Mouse (Mus musculus) megakaryocyte, adult 5-6 weeks (primary cell): ENCODE results near the gene Yipf3. TPM values are rescaled to one million over a fixed set of nuclear protein-coding genes. Genes with fewer than 3 reads are reported as not detected.
A peak's percentile ranks its signal among the peaks of the same experiment; 100 is the strongest.

ENCODE experiments used
- ATAC-seq: 2 replicates; pipeline ENCODE4 v1.8.0; 2016; ENCODE audit warnings: mild to moderate bottlenecking, inconsistent platforms; ENCODE audit not compliant: poor library complexity, severe bottlenecking
- total RNA-seq, 2 experiments: library from RNA; stranded (forward) in 1 of 2; stranded (reverse) in 1 of 2; fragments of 153-499, 151-499 nt in 1 of 2; fragments of 221-1000, 200-1000 nt in 1 of 2; gene quantifications; 2 replicates each; pipeline versions ENCODE4 v1.2.3 to v1.2.4; 2015 to 2017

The Yipf3 gene
- total RNA-seq (2015), result 53.9 and 55.1 TPM in 2 replicates
- 30.1 and 35.8 TPM in 2 replicates for total RNA-seq (2017)

DNA sequence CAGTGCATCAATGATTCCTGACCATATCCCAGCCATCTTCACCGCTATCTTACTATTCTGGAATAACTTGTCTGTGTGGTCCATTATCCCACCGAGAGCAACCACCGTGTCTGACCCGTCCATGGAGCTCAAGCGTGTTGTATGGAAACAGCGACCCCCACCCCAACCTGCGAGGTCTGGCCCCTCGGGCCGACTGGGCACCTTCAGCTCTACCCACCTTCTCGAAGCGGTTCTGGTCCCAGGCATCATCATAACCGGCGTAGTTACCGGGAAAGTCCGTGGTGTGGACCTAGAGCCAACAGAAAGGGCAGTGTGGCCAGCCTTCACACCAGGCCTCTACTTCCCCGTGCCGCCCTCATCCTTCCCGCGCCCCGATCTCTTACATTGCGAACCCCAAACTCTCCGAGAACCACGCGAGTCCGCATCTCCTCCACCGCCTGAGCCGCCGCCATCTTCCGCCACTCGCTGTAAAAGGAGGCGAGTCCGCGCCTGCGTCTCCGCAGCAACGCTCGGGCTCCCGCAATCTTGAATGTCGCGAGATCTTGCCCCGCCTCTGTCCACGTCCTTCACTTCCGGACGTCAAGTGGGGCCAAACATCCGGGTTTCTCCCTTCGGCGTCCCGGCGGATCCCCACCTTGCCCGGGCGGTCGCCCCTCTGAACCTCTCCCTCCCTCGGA, at the start of gene Yipf3, which contains the start of gene Polr1c:
TSS of gene Yipf3 (plus strand) at position 569 of the 677 bp plus-strand sequence.
TSS of gene Polr1c (minus strand) at position 543 of the 677 bp plus-strand sequence.
- peak; percentile 95 for ATAC-seq

DNA sequence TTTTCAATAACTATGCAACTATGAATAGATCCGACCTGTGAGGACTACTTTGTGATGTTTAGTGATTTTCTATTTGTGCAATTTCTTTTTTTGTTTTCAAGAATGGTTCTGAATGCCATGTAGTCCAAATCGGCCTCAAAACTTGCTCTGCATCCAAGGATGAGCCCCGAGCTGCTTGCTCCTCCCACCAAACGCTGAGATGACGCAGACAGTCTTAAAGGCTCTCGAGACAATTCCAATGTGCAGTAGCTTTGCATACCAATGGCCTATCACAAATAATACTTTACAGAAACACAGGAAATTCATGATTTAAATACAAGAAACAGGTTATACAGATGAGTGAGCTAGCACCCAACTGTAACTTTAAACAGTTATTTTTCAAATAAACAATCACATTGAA, 46.7 kb upstream of the Yipf3 start:
- ATAC-seq, result no peak

DNA sequence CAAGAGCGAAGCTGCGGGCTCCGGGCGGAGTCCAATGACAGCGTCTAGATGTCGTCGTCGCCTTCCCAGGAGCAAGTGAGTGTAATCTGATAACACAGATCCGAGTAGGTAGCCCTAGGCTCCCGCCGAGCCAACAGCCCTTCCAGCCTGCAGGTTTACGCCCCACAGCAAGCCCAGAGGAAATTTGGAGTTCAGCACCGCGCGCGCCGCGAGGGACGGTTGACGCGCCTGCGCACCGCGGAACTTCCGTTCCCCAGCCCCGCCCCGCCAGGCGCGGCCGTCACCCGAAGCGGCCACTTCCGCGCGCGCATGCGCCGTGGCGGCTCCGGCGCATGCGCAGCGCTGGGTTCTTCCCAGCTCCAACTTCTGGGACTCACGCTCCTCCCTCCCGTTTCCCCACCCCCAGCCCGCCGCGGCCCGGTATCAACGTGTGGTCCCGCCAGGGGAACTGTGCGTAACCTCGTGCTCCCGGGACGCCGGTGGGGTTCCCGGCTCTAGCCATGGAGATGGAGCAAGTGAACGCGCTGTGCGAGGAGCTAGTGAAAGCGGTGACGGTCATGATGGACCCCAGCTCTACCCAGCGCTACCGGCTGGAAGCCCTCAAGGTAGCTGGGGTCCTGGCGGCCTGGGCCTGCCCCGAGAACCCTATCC, 45.3 kb upstream of the Yipf3 start, which contains the start of the genes Polh and Xpo5:
TSS of gene Polh (minus strand) at position 225 of the 651 bp plus-strand sequence.
TSS of gene Xpo5 (plus strand) at position 362 of the 651 bp plus-strand sequence.
- ATAC-seq, result peak; percentile 87

DNA sequence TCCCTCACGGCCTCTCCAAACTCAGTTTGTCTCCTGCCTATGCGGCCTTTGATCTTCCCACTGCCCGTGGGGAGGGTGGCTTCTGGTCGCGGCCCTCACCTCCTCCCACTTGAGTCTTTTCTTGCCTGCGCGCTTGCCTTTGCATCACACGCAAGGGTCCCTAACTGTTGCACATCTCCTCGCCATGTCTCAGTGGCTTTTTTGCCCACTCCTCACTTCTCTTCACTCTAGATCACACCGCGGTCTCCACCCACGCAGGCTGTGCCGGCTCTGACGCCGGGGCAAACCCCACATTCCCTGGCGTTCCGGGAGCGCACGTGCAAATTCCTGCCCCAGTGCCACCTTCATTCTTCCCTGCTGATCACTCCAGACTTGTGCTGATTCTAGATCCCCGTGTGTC, 44.8 kb upstream of the Yipf3 start:
- ATAC-seq, result peak; percentile 34

DNA sequence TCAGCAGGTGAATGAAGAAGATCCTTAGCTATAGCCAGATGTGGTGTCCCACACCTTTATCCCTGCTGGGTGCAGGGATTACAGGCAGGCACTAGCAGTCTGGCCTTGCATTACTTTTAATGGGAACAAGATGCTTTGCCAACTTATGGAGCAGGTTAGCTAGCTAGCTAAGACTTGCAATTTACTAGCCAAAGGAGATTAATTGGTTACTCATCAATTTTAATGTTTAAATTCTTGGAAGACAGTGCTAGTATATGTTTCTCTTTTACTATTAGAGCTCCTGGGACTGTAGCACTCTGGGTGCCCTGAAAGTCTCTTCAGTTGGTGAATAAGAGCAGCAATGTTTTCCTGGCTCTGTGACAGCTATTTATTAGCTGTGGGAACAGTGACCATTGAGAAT, 41.2 kb upstream of the Yipf3 start:
- ATAC-seq, result no peak

DNA sequence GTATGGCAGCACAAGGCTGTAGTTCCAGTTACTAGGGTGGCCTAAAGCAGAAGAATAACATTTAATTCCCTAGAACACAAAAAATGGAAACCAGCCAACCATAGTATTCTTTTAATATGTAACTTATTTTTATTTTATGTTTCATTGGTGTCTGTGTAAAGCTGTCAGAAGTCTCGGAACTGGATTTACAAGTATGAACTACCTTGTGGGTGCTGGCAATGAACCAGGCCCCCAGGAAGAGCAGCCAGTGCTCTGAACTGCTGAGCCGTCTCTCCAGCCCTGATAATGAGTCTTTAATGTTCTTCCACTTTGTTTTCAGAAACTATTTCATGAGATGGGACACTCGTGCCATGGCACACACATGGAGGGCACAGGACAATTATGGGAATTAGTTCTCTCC, 37.3 kb upstream of the Yipf3 start:
- no peak for ATAC-seq

DNA sequence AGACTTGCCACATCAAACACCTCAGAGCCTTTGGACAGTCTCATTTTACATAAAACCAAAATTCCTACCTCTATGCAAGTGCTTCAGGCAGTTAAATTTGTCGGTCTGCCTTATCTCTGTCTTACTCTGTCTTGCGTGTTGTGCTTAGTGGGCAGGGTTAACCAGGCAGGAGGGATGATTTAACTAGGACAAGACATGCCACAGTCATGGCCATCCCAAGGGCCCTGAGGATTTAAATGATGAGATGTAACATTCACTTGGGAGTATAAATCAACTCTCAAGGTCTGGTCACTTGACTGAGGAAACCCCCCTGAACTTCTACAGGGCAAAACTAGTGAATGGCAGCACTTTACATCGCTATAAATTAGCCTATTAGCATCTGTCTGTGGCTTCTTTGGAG, 26.3 kb upstream of the Yipf3 start:
- ATAC-seq, result no peak

DNA sequence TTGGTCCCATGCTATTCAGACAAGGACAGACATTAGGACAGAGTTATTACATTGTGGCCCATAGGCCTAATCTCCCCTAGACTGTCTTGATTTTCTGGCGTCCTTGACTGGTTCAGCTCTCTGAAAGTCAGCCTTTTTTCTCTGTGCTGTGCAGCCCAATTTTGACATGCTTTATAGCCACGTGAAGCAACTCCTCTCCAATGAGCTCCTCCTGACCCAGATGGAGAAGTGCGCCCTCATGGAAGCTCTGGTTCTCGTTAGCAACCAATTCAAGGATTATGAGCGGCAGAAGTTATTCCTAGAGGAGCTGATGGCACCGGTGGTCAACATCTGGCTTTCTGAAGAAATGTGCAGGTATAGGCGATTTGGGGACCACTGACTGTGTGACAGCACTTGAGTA, 20.3 kb upstream of the Yipf3 start:
- ATAC-seq, result no peak

DNA sequence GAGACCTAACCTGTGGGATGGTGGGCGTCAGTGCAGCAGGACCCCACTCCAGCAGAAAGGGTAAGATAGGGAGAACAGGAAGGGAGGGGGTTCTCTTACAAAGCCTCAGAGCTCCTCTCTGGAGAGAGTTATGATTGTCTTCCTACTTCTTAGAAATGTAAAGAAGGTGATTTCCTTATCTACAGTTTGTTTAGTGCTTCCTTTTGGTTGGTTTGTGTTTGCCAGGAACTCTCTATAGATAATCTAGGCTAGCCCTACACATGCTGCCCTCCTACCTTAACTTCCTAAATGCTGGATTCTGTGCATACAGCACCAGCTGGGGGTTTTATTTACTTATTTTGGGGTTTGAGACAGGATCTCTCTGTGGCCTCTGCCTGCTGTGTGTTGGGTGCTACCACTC, 11.8 kb upstream of the Yipf3 start:
- ATAC-seq, result no peak

DNA sequence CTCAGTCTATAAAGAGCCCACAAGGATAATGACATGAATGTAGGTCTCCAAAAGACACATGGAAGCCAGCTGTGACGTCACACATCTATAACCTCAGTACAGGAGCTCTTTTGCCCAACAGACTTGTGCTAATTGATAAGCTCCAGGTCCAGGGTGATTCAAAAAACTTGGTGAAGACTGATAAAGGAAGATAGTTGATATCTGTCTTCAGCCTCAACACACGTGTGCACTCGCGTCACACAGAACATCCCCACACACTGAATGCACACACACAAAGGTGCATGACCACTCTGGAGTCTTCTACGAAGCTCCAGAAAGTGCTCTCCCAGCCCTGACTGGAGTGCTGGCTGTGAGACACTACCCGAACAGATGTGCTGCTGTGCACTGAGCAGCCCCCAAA, 10.8 kb upstream of the Yipf3 start:
- no peak for ATAC-seq

DNA sequence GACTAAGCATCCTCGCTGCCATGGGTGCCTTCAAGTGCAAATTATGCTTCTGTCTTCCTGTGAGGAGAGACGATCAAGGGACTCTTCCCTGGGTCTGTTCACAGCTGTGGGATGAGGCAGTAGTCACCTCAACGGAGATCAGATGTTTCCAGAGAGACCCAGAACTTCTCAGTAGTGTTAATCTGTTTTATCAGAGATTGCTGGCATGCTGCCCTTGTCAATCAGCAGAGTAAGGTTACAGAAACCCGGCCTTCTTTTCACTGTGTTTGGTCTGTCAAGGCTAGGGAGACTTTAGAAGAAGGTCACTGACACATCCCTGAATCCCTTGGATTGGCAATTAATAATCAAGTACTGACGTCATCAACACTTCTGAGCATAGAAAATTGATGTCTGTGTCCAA, 10.4 kb upstream of the Yipf3 start:
- ATAC-seq, result no peak

DNA sequence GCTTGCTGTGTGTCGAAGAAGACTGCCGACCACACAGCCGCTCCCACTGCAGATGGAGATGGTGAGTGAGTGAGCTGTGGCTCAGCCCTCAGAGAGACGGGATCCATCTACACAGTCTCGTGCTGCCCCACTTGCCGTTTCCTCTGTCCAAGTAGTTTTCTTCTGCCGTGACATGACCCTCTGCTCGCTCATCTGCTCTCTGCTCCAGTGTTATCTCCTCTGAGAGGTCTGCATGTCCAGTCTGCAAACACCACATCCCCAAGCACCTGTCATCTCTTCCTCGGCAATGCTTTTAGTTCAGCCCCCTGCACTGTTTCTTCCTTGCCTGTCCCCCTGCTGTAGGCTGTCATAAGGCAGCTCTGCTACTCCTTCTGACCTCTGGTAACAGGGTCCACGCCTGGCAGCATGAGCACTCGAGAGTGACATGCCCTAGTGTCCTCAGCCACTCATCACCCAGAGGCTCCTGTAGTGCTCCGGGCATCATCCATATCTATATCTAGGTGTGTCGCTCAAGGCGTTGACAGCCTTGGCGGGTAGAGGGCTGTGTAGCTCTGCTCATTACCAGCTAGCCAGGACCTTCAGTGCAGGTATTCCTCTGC, 8.3 kb upstream of the Yipf3 start:
- ATAC-seq, result no peak

DNA sequence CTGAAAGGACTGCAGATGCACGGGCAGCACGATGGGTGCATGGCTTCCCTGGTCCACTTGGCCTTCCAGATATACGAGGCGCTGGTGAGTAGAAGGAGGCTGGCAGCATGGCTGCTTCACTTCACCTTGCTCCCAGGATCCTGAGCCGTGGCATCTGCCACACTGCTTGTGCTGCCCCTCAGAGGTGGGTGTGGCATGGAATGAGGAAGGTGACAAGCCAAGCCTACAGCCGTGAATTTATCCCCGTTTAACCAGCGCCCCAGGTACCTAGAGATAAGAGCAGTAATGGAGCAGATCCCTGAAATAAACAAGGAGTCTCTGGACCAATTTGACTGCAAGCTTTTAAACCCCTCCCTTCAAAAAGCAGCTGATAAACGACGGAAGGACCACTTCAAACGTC, 6.4 kb upstream of the Yipf3 start:
- no peak for ATAC-seq

DNA sequence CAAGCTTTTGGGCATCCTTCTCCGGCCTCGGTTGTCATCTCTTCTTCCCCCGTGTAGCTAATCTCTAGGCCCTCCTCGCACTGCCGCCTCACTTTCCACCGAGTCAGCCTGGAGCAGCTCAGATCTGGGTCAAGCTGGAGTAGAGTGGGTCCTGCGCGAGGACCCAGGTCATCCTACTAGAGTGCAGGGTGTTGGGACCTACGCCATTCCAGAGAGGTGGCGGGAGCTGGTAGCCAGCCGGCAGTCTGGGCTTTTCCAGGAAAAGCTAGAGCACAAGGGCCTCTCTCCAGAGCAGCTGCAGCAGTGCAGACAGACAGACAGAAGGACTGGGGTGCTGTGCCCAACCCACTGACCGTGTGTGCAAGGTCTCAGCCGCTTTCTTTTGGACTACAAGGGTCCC, 5.6 kb upstream of the Yipf3 start:
- ATAC-seq, result no peak

DNA sequence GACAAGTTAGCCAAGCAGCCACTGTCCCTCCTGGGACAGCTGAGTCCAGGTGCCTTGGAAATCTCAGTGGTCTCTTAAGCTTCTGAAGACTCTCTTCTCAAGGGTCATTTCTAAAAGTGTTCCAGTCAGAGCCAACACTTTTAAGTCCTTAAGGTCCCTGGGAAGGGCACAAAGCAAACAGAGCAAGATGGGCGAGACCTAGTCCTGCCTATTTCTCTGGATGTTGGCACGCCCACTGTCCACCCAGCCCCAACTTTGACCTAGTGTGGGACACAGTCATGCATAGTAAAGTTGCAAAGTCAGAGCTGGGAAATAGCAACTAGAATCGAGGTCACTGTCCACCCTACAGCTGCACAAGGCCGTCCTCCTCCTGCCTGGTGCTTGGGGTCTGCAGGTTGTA, 4.9 kb upstream of the Yipf3 start:
- no peak for ATAC-seq

DNA sequence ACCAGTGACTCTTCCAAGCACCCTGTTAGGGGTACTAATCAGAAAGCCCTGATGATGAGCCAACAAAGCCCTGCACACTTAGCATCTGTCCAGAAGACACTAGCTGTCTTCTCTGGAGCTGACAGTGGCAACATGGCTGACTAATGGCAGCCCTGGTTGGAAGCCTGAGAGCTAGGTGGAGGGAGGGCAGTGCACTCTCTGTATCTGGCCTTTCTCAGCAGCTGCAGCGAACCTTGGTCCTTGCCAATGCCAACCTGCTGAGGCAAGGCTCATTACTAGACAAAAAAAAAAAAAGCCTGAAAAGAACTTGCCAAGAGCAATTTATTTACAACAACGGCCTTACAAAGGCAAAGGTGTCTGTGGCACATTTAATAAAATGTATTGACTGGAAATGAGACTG, 4.3 kb upstream of the Yipf3 start:
- ATAC-seq, result no peak

DNA sequence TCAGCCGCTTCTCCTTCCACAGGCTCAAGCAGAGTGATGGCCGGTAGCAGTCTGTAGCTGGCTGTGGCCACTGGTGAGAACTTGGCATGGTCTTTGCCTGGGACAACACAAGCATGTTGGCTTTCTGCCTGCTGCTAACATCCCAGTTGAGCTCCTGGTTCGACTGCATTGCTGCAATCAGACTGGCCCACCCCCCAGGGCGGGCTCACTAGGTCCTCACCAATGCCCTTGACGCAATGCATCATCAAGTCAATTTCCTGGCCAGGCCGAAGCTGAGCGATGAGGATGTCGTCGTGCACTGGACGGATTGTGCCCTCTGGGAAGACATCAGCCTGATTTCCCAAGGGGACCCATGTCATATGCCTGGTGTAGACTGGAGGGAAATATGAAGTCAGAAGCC, 3.3 kb upstream of the Yipf3 start:
- no peak for ATAC-seq

DNA sequence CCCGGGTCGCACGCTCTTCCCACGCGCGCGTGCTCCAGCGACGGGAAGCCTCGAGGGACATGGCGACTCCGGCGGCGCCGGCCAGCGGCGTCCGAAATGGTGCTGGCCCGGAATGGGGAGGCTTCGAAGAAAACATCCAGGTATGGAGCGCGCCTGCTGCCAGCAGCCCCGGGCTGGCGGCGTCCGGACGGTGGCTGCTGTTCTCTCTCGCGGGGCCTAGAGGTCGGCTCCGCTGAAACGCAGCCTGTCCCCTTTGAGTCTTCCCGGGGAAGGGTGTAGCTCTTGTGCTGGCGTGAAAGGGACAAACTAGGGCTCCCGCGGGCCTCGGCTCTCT, 276 bp downstream of the Yipf3 start:
- ATAC-seq, result no peak

DNA sequence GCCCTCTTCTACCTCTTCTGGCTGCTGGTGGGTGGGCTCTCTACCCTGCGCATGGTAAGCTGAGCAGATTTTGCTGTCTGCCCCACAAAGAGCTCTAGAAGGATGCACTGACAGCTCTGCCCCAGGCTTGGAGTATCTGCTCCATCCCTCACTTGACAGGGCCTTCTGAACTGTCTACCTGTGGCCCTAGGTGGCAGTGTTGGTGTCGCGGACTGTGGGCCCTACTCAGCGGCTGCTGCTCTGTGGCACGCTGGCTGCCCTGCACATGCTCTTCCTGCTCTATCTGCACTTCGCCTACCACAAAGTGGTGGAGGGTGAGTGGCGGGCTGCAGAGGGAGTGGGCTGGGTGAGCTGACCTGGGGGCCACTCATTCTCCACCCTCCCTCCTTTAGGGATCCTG, 3.3 kb downstream of the Yipf3 start:
- no peak for ATAC-seq

DNA sequence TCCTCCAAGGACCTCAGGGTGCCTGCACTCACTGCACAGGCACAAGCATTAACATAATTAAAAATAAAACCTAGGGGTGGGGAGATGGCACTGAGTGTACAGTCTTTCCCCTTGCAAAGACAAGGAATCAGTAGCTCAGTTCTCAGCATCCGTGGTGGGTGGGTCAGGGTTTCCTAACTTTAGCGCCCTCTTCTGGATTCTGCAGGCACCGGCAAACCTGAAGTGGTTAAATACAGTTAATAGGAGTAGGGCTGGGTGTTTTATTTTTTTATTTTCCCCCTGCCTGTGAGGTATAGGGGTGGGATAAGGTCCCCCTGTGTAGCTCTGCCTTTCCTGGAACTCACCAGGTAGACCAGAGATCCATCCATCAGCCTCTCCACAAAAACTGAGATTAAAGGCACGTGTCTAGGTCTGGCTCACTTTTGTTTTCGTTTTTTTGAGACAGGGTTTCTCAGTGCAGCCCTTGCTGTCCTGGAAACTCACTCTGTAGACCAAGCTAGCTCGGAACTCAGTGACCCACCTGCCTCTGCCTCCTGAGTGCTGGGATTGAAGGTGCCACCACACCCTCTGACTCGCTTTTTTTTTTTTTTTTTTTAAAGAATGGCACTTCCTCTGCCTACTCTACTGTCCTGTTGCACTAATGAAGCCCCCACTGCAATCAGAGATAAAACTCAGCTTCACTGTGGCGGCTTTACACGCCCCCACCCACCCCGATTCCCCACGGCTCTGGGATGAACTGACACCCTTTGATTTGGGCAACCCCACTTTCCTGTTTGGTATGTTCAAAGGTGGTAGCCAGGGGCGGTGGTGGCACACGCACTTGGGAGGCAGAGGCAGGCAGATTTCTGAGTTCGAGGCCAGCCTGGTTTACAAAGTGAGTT, 4.9 kb downstream of the Yipf3 start:
- no peak for ATAC-seq

DNA sequence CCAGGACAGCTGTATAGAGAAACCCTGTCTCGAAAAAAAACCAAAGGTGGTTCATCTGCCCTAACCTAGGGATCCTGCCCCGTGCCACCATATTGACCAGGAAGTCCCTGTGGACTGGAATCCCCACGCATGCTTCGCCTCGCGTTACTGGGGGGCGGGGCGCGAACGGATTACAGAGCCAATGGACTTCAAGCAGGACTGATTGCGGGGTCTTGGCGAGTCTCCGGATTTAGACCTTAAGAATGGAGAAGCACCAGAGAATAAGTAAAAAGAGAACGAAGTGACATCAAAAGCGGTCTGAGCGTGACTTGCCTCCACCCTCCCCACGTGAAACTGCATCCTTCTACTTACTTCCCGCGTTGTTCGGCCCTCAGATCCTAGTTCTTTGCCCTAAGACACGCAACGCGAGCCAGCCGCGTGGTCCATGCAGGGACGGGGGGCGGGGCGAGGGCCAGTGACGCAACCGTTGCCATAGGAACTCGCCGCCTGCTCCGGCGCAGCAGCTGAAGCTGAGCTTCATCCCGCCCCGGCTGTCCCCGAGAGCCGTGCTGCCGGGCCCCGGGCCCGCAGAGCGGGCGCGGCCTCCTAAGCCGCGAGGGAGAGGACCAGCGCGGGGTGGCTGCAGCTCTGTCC, 5.7 kb downstream of the Yipf3 start, which contains the start of gene Lrrc73:
TSS of gene Lrrc73 (plus strand) at position 80 of the 633 bp plus-strand sequence.
- peak; percentile 87 for ATAC-seq
